Mouse (Mus musculus): ENCODE data around the gene Tmprss7.

Tmprss7 gene

GRCm38 (mm10) chr16:45693558-45693957 is at the start of gene Tmprss7:
Gene Tmprss7 (minus strand): TSS chr16:45693658.
- no peak for DNase-seq (ENCODE audit: low spot score)

DNA sequence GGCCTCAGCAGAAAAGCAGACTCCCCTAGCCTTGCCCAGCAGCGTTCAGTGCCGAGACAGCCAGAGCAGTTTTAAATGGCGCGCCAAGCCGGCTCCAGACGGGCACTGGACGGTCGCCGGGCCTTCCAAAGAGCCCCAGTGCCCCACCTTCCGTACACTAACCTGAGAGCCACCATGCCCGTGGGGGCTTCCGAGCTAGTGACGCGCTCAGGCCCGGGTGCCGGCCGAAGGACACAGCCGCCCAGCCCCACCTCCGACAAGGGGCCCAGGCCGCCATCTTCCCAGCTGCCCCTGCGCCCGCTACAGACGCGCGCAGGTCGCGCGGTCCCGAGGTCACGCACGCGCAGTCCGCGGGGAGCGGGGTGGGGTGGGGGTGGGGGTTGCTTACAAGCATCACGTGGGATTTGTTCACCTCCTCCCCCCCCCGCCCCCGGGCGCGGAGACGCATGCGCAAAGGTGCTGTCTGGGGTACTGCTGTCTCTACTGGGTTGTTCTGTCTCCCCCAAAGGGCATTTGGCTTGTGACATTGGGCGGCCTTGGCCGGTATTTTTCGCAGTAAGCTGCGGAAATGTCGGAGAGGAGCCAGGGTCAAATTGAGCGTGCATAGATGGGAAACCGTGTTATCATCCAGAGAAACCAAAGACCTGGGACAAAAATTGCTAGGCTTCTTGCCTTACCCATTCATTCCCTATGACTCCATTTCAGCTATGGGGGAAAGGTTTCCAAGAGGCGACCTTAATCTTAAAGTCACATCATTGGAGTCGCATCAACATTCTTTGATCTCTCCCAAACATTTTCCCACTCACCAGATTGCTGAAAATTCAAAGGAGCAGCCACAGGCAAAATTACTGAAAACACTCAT is 49.4 kb upstream of the Tmprss7 start, which contains the start of gene Abhd10:
Gene Abhd10, minus strand, starts transcription at position 341 of the 862 bp plus-strand sequence.
- peak; percentile 92 for DNase-seq (ENCODE audit: low spot score)

DNA sequence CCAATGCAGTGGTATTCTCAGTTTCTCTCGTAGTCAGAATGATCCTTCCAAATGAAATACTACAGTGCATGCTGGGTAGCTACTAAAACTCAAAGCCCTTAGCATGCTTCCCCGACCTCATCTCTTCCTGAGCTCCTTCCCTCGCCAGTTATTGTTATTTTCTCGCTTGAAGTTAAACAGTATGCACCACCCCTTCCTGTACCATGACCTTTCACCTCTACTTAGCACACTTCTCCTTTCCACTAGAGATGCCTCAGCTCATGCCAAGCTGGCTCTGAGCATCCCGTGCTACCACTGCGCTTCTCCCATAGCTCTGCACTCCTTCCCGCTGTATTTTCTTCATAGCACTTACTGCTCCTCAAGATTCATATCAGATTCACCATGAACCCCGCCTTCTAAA is 44.4 kb upstream of the Tmprss7 start:
- DNase-seq (ENCODE audit: low spot score), result no peak

DNA sequence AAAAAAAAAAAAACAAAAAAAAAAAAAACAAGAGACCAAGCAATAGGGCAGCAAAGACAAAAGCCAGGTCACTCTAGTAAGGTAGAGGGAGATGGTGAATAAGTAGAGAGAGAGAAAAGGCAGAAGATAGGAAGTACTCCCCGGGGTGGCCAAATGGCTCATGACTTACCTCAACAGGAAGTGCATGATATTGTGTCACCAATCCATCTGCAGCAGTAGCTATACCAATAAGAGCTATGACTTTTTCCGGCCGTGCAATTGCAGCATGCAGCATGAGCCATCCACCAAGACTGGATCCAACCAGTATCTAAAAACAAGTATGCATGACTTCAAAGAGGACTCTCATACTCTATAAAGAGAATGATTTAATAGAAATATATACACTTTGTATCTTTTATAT is 43.3 kb upstream of the Tmprss7 start:
- no peak for DNase-seq (ENCODE audit: low spot score)

DNA sequence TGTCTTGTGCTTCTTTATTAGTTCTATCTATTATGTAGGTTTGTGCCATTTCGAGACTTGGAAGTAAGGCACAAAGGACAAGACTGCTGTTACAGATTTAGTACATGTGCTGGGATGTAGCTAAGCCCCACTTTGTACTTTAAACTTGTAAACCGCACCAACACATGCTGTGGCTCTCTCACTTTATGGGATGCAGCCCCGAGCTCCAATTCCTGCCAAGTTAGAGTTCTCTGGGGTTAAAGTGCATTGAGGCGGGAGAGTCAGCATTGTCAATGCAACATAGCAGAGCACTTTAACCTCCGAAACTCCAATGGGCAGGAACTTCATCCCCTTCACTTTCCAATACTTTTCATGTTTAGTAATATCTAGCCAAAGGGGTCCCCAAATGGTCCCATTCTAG is 35.7 kb upstream of the Tmprss7 start:
- no peak for DNase-seq (ENCODE audit: low spot score)

GRCm38 (mm10) chr16:45724742-45725102 is 31.3 kb upstream of the Tmprss7 start:
- DNase-seq (ENCODE audit: low spot score), result no peak

GRCm38 (mm10) chr16:45724061-45724741 is 30.7 kb upstream of the Tmprss7 start, which contains the start of gene Tagln3:
Gene Tagln3 (minus strand): TSS chr16:45724608.
- no peak for DNase-seq (ENCODE audit: low spot score)

GRCm38 (mm10) chr16:45723172-45723901 is 29.9 kb upstream of the Tmprss7 start:
- DNase-seq (ENCODE audit: low spot score), result no peak

DNA sequence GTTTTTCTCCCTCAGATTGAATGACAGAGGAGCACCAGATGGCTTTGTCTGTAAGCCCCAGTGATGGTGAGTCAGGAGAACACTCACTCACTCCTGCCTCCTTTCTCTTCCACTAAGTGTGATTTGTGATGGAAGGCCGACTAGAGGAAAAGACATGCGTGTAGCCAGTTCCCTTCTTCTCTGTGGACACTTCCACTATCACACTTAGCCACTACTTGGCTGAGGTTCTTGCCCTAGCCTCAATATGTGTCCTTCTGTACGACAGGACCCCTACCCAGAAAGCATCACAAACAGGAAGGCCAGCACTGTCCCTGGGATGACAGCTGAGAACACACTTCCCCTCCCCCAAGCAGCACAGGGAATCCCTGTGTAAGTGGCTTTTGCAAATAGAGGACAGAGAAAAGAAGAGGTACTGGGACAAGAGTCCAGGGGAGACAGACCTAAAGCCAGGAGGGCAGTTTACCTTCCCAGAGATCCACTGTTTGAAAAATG is 29.0 kb upstream of the Tmprss7 start:
- DNase-seq (ENCODE audit: low spot score), result no peak

GRCm38 (mm10) chr16:45720022-45720630 is 26.7 kb upstream of the Tmprss7 start:
- DNase-seq (ENCODE audit: low spot score), result no peak

DNA sequence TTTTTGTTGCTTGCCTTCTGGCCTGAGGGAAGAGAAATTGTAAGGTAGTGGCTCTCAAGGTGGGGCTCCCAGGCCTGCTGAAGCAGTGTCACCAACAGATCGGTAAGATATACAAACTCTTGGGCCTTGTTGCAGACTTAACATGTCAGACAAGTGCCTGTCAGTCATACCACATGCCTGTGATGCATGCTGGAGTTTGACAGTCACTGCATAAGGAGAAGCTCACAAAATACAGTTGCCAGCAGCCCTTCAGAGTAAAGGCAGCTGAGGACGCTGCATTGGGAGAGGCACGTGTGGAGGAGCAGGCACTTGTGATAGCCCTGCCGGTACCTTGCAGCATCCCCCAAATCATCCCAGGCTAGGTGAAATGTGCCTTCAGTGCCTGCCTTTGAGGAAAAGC is 24.8 kb upstream of the Tmprss7 start:
- no peak for DNase-seq (ENCODE audit: low spot score)

DNA sequence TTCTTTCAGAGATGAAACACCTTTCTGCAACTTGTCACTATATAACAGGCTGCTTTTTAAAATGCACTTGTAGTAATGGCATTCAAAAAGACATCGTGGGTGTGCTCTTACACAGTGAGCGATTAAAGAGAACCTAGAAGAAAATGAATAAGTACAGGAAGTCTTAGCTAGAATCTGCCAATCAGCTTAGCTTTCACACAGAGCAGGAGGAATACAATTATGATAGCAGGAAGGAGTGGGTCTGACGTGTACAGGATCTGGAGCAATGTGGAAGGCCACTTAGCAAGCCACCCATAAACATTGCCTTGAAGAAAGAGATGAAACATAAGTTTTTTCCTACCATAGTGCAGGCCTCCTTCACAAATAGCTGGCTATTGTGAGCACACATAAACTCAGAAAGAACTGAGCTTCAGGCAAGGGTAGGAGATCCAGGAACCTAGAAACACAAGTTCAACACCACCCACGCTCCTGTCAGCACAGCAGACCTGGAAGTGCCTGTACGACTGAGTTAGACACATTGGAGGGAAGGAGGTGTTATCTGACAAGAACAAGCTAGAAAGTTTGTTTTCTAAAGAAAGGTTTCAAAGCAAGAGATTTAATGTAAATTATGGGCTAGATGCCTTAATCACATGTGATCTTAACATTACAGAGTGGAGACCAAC is 21.2 kb upstream of the Tmprss7 start:
- DNase-seq (ENCODE audit: low spot score), result no peak

- DNase-seq (ENCODE audit: low spot score), result no peak
Measured at GRCm38 (mm10) chr16:45713878-45714277, 20.4 kb upstream of the Tmprss7 start.

DNA sequence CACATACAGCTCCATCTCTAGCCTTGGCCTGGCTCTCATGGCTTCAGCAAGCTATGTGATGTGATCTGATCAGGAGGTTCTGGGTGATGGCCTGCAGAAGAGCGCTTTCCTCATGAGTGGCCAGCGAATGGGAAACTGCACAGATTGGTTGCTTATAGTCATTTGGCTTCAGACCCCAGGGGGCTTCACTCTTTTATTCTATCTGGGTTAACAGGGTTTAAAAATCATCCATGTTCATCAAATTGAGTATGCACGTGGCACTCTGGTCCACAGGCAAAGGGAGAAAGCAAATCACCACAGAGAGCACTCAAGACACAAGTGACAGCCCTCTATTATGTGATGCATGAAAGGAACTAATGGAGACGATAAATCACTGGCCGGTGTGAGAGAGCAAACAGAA is 19.8 kb upstream of the Tmprss7 start:
- DNase-seq (ENCODE audit: low spot score), result no peak

- DNase-seq (ENCODE audit: low spot score), result no peak
Measured at GRCm38 (mm10) chr16:45711263-45711662, 17.8 kb upstream of the Tmprss7 start.

DNA sequence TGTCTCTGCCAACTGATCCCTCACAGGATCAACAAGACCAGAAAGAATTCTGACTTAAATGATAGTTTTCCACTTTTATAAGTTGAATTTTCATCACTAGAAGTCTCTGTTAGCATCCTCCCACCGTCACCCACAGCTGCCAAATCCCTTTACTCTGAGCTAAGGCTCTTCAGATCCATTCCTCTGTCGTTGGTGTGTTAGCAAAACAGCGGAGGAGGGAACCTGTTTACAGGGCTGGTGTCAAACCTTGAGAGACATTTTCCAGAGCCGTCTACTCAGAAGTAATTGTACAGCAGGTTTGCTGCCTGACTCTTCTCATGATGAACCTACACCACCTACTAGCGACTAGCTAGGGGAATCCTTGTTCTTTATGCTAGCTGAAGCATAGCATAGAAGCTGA is 5.8 kb upstream of the Tmprss7 start:
- no peak for DNase-seq (ENCODE audit: low spot score)

DNA sequence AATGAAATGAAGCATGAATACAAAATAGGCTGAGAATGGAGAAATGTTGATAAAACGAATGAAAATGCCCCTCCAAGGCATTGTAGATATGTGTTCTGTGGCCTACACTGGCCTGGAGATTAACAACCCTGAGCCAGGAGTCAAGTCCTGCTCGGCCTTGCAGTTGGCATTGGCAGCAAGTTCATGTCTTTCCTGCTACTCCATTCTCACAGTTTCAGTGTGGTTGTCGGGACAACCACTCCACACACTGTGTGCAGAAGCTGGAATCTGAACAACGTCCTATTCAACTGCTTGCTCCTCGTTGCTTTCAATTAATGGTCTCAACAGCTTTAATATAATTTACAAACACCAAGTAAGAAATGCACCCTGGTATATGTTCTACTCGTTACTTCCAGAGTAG is 4.5 kb upstream of the Tmprss7 start:
- no peak for DNase-seq (ENCODE audit: low spot score)

DNA sequence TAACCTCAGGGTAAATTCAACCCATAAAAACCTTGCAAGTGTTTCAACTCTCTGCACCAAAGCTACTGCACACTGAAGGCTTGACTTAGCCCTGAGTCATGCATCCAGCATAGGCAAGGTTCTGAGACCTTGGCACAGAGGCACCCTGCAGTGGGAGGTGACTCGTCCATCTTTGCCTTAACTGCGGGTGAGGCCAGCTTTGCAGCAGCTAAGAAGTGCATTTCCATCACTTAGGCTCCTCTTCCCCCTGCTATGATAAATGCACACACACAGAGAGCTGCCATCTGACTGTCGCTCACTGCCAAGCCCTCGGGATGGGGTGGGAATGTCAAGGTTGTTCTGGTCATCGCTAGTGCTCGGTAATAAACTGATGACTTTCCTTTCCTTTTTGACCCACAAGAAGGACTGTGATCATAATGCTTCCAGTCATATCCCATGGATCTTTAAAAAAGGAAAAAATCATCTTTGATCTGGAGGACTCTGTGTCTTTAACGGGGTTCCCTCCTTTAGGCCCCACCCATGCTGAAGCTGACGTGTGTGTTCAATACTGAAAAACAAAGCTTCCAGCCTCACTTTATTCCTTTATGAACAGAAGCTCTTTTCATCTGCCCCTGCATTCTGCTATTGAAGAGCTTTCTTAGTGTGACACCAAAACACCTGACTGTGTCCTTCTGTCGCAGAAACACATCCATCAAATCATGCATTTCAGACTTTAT is 2.1 kb upstream of the Tmprss7 start:
- no peak for DNase-seq (ENCODE audit: low spot score)

DNA sequence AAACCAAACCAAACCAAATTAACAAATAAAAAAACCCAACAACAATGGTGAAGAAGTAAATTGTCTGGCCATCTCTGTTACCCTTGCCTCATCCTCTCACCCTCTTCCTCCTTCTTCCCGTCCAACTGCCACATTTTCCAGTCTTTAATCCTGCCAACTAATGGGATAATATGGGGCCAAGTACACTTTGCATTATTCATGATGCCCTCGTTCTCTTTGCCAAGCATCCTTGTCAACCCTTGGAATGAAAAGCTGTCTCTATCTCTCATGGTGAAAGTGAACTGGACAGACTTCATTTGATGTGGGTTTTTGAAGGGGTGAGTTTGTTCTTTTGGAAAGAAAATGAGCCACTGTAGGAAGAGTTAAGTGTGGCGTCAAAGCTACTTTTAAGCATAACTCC is 607 bp downstream of the Tmprss7 start:
- DNase-seq (ENCODE audit: low spot score), result no peak

- DNase-seq (ENCODE audit: low spot score), result no peak
Measured at GRCm38 (mm10) chr16:45690178-45690577, 3.3 kb downstream of the Tmprss7 start.

DNA sequence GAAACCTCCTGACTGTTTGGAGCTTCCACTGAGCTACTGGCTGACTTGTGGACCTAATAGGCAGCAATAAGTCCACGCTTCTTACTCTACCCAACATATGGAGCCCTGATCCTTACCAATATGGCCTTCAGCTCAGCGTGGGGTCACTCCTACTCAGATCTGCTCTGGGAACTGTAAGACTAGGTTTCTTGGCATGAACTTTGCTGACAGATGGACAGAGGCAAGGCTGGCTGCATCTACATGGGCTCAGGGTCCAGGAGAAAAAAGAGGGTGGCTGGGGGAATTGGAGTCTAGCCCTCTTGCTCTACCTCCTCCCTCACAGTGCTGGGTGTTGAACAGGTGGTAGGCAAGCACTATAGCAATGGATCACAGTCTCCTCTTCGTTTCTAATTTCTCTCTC is 6.6 kb downstream of the Tmprss7 start:
- no peak for DNase-seq (ENCODE audit: low spot score)
